Comparison of ENCODE assay signal across 13 mouse cellular contexts in genomic region chr1:192220156-192220555, GRCm38 (mm10). TPM values are rescaled to one million over a fixed set of nuclear protein-coding genes. Genes with fewer than 3 reads are reported as not detected.
"Had no signal": no experiment of that assay in that cellular context is flagged by ENCODE, and none has a peak within 500 bp of the region (broad histone marks: within the 10 kb centered on the region; RNA-seq: fewer than 3 reads in every experiment).

No protein-coding gene starts in this region.

- DNase-seq: kidney, postnatal 10 days; kidney, postnatal 4 days; left cerebral cortex, postnatal 4 days; liver, postnatal 0 days; lung, embryonic 14.5 days; retina, postnatal 1 day; right cerebral cortex, postnatal 25 days; thymus, adult 18-20 months; thymus, postnatal 36 days had no signal

RNA-seq across cellular contexts. Expression of gene Kcnh1, which starts 29.6 kb away (rescaled TPM):
- total RNA-seq: megakaryocyte, adult 5-6 weeks; monocyte, adult 5-6 weeks; neutrophil, adult 5-6 weeks had no signal
- polyA plus RNA-seq: liver, postnatal 0 days; macrophage had no signal
